Mouse (Mus musculus) WW6 (cell line): ENCODE measurements around the gene Ezr.
A peak's percentile ranks its signal among the peaks of the same experiment; 100 is the strongest.

Experiments
- DNase-seq: peaks from one replicate; pipeline ENCODE4 v3.0.0-alpha.2; 2013; ENCODE audit warnings: low read depth, low spot score

Gene Ezr

DNA sequence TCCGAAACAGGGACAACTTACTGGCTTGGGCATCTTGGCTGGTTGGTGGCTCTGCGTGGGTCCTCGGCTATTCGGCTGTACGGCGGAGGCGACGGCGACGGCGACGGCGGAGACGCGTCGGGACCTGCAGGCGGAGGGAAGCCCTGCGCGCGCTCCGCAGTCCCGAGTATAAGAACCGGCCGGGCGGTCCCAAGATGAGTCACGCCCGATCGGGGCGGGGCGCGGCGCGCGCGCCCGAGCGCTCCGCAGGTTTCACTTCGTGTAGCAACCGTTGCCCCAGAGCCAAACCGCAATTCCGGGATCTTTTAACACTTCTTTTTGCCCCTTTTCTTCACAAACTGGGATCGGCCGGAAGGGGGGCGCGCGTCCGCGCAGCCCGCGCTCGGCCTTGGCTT lies at the start of gene Ezr:
Gene Ezr, minus strand, starts transcription at position 174 of the 395 bp plus-strand sequence.
- DNase-seq = peak; percentile 82

DNA sequence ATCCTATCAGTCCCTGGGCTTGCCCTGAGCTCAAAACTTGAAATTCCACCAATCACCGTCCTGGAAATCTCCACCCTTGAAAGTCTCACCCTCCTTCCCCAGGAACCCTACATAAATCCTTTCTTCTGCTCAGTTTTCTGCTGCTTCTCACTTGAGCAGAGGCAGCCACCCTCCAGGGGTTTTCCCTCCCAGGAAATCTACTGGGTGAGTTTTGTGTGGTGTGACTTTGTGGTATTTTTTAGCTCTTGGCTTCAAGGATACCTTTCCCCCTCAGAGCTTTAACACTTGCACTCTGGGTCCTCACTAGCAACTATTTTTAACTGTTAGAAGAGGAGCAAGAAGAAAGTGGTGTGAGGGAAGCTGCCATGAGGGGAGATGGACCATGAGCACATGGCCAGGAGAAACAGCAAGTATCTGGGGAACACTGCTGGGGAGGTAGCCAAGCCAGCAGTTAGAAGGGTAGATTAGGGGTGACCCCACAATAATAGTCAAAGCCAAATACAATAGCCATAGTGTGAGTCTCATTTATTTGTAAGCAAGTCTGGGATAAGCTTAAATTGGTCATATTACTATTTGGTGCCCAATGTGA lies 47.5 kb upstream of the Ezr start:
- DNase-seq = no peak

DNA sequence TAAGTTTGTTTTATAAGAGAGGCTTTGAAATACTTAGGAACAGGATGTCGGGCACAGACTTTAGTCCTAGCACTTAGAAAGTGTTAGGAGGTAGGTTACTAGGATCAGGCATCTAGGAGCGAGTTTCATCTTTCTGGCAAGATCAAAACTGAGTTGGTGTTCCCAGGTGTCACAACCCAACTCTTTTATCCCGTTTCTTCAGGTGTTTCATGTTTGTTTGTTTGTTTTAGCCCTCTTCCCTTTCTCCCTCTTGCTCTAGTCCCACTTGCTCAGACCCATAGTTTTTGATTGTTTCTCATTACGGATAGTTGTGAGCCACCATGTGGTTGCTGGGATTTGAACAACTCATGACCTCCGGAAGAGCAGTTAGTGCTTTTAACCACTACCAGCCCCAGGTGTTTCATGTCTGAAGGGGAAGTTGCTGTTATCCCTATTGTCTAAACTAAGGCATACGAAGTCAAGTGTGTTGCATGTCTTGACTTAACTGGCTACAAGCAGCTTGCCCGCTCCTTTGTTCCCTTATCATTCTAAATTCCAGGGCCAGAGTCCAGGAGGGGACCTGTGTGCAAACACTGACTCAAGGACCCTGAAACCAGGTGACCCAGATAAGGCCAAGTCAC lies 46.1 kb upstream of the Ezr start:
- DNase-seq = no peak

DNA sequence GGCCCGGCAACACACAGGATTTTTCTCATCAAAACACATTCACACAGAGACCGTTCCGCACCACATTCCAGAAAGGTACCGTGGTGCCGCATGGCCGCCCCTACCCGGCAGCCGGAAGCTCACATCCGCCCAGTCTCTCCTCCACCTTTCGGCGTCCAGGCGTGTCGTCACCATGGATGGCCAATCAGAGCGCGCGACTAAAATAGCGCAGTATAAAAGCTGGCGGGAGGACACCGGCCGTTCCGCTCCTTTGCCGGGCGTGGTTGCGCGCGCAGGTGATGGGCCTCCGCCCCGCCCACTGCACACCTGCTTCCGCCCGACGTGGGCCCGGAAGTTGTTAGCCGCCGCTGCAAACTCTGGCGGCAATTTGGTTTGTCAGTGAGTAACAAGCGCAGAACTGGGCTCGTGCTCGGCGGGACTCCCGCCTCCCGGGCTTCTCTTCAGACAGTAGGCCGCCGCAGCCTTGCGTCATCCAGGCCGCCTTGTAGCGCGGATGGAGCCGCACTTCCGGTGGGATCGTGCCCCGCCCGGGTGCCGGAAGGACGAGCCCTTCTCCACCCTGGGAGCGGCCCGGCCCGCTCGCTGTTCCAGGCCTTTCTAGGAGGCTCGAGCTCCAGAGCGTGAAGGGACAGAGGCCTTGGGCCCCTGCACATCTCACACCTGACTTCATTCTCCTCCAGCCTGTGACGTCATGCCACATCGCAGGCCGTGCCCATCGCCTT lies 45.3 kb upstream of the Ezr start:
- DNase-seq = peak; percentile 93

DNA sequence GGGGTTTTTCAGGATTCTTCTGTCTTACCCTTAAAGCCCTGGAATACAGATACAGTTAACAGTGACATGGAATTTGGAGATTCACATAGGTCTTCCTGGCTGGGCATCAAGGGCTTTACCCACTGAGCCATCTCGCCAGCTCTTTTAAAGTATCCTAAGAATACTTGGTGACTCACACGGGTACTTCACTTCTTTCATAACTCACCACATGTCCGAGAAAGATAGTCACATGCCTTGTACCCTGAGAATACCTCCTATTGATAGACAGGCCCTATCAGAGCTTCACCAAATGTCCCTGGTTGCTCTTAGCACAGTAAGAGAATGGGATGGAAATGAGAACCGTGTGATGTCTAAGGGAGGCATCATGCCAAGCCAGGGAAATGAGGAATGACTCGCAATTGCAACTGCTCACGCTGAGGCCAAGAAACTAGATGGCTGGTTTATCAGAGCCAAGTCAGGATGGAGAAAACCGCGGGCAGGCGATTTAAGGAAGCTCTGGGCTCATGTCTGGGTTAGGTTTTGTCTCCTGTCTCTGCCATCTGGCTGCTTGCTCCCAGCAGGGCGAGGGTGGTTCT lies 44.7 kb upstream of the Ezr start:
- no peak for DNase-seq

DNA sequence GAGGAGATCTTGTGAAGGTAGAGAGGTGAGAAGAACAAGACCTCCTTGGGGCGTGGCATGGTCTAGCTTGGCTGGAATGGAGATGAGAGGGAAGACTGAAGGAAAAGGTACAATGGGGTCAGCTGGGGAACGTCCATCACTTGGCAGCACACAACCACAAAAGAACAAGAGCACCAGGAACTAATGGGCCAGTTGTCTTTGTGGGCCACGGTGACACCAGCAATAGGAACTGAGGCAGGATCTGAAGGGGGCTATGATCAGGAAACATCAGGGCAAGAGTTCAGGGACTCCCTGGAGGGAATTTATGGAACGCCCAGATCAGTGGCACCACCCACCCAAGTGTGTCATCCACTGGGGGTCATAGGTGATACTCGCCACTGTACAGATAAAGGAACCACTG lies 34.2 kb upstream of the Ezr start:
- no peak for DNase-seq

DNA sequence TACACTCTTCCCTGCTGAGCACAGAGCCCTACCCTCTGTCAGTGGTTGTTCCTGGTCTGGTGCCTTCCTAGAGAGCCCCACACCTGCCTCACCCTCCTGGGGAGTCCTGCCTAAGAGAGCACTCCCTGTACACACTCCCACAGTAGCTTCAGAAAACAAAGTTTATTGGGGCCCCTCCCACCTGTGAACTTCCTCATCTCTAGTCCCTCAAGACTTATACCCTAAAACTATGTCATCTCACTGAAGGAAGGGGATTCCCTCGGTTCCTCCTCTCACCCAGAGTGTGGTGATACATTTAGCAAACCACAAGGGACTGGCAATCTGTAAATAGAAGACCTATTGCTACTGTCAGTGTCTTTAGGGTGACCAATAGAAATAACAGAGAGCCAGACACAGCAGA lies 33.6 kb upstream of the Ezr start:
- DNase-seq = no peak

DNA sequence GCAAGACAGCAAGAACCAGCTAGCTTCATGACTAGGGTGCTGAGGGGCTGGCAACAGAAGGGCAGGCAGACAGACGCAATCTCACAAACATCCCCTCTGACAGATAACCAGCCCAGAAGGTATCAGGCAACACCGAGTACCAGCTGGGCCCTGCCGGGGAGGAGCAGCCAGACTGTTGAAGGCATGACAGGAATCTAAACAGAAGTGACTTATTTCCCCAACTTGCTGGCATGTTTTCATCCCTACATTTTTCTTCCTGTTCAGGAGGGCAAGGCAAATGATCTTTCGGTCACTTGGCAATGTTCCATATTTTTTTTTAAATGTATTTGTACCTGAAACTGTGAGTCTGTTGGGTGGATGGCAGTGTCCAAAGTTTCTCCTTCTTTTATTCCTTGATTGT lies 32.1 kb upstream of the Ezr start:
- DNase-seq = no peak

DNA sequence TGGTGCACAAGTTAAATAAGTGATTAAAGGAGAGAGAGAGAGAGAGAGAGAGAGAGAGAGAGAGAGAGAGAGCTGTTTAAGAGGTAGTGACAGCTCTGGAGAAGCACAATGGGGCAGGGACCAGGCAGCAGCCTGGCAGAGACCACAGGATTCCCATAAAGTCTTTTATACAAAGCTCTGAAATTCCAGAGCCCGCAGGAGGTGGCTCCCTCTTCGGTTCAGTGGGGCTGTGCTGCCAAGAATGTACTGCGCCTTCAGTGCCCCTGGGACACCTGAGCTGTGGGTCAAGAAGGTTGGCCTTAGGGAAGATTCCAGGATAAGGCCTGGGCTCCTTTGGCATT lies 30.2 kb upstream of the Ezr start:
- DNase-seq = no peak

DNA sequence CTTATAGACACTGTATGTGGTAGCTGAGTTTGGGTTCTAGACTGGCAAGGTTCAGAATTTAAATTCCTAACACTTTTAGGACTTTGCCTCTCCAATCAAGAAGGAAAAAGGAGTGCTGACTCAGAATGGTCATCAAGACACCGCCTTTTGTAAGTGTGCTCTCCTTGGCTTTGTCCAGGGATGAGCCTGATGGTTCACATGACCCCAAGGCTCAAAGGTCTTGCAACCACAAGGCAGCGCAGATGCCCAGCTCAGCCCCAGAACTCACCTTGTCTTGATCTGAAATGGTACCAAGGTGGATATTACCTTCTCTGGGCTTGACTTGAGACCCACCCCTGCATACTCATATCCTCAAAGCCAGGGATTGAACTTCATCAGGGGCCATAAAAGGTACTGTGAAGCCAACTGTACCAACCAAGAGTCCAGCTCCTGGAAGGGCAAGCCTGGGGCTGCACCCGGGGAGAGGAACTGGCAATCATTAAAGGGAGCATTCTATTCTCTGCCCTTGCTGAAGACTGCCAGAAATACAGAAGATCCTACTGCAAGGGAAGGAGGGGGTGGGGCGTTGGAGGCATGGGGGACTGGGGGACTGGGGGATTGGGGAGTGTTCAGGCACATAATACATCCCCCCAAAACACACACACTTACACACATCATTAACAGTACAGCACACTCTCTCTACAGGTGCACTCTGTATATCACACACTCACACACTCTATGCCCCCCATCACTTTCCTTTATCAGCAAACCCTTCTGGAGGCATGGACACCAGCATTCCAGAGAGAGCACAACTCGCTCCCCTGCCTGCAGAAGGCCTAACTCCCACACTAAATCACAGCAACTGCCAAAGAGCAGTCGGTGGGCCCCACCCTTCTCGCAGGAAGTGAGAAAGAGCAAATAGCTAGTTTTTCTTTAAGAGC lies 29.6 kb upstream of the Ezr start:
- DNase-seq = no peak

DNA sequence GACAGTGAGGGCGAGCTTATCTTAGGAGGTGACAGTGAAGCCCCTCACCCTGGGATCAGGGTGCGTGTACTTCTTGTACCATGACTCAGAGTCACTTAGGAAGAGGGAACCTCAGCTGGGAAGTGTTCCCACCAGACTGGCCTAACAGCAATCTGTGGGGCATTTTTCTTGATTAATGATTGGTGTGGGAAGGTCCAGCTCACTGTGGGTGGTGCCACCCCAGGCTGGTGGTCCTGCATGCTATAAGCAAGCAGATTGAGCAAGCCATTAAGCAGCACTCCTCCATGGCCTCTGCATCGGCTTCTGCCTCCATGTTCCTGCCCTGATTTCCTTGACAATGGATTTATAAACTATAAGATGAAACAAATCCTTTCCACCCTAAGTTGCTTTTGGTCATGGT lies 26.7 kb upstream of the Ezr start:
- DNase-seq = no peak

DNA sequence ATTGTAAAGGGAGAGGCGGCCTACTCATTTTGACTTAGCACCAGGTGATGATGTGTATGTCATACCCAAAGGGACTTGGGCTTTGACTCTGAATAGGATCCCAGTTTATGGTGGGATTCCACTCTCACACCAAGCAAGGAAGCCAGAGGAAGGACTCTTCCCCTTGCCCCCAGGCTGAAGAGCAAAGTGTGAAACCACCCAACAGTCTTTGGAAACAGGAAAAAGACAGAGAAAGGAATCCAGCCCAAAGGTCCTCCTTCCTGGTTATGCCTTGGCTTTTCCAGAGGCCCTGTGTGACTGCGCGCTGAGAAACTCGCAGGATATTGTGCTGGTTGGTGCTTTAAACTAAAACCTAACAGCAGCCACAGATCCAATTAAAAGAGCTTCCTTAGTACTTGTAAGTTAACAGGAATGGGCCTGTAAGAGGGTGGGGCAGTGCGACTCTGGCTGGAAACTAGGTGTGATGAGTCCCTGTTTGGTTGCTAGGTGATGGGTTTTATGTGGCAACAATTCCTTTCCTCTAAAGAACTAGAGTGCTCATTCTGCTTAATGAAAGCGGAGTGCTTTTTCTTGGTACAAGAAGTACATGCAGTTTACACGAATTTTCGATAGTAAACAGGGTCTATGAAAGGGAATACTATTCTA lies 26.1 kb upstream of the Ezr start:
- no peak for DNase-seq

DNA sequence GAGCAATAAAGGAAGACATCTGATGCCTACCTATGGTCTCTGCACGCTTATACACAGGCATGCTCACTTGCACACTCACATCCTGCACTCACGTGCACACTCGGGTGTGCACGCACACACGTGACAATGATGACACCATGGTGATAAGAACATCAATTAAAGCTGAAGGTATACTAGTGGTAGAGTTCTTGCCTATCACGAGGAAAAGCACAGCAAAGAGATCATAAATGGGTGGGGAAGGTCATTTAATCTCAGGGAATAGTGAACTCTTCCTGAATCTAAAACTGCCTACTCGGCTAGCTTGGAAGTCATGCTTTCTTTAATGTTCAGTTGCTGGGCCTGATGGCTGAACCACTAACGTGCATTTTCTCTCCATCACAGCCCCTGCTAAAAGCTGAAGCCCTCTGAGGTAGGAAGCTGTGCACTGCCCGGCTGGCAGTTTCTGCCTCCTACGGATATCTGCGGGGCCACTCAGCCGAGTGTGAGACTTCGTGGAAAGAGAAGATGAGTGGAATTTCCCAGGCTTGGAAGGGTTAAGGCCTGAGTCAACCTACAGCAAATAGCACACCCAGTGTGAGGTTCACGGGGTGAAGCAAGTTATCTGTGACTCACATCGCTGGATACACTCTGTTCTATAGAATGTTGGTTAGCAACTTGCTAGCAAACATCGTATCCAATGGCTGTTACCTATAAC lies 25.4 kb upstream of the Ezr start:
- no peak for DNase-seq

DNA sequence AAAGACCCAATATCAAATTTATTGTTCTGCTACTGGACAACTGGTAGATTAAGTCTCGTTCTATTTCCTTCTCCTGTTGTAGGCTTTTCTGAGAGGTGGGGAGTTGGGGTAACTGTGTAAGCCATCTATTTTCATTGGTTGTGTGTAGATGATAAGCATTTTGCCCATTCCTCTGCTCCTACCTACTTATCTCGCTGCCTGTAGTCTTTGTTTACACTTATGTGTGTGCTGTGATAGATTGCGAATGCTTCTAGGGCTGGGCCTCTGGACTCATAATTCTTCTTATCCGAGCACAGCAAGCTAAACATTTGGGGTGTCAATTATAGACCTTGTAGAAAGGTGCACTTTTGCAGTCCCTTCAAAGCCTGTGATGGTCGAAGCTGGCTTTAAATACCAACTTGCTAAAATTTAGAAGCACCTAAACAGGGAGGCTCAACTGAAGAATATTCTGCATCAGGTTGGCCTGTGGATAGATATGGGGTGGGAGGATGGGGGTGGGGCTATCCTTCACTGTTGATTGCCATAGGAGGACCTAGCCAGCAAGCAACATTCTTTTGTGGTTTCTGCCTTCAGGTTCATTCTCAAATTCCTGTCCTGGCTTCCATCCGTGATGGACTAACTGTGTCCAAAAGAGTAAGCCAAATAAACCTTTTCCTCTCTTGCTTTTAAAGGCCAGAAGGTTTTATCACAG lies 22.4 kb upstream of the Ezr start:
- DNase-seq = no peak

DNA sequence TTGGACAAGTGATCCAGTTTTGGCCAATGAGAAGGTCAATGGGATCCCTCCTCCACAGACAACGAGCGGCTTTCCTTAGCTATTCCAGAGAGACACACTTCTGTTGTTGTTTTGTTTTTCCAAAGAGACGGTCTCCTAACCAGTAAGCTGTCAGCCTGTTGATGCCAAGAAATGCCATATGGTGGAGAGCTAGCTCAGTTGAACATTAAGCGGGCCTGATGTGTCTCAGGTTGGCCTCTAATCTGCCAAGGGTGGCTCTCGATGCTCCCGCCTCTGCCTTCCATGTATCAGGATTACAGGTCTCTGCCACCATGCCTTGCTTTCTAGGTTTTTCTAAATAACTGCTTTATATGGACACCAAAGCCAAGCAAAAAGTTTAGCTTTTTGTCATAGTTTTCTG lies 21.5 kb upstream of the Ezr start:
- DNase-seq = no peak

DNA sequence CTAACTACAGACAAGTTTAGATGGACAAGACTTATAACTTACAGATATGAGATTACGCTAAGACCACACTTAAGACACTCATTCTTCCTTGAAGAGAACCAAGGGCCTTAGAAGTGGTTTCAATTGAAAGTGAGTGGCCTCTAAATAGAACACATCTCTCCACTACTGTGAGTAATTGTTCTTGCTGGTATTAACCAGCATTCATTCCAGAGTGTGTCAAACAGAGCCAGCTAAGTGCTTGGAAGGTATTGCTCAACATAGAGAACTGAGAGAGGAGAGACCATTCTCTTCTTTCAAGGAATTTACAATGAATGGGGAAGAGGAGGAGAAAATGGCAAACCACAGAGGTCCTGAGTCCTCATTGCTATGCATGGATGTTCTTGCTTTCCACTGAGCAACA lies 21.0 kb upstream of the Ezr start:
- DNase-seq = no peak

DNA sequence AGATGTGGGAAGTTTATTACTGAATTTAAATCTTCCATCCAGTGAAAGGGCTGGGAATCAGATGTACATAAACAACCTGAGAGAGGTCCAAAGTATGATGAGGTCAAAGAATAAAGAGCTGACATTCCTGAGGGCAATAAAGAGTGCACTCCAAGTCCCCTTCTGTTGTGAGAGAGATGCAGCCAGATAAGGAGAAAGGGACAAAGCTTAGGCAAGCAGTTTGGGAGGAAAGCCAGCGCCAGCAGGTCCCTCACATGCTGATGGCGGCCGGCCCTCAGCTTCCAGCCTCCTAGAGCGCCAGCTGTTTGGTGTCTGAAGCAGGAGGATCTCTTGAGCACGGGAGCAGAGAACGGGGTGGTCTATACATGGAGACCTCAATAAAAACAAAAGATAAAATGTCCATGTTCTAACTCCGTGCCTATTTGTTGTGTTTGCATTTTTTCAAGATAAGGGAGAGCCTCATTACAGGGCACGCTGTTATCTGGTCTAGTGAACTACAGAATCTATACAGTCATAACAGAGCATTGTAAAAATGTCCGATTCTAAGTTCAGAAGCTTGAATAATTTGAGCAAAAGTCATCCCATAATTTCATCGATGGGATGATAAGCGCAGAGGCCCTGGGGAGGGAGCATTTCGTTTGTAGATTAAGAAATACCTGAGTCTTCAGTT lies 15.9 kb upstream of the Ezr start:
- DNase-seq = no peak

DNA sequence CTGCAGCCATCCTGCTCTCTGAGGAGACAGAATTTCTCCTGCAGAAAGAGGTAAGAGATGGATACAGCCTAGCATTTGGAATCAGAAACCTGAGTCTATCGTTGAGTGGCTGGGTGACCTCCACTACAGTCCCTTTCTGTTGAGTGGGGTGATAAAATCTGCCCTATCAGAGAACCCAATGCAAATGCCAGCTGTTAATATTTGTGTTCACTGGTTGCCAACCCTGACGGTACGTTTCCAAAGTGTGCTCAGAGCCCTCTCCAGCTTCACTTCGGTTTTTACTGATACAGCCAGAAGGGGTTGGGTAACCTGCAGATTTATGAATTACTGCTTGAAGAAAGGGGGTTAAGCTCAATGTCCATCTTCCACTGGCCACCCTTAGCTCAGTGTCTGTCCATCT lies 14.9 kb upstream of the Ezr start:
- DNase-seq = no peak

DNA sequence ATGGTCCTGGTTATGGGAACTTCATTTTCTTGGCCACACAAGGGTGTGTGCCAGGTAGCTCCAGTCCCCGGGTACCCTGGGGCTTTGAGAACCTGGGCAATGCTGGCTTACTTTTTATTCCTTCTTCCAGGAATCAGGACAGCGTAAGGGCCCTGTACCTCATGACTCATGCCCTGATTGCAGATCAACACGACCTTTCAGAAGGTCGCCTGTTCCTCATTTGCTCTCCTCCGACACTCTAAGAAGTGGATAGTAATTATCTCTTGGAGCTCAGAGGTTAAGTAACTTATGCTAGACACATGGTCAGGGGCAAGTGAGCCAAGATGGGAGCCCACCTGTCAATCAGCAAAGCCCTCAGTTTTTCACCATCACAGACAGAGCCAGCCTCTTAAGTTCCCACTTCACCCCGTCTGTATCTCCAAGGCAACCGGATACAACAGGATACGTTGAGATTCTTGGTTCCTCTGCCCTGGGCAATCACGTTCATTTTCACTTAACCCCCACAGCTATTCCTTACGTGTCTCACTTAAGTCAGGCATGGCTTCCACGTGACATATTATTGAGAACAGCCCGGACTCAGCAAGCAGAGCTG lies 11.7 kb upstream of the Ezr start:
- no peak for DNase-seq
